Comparison of ENCODE assay signal across 28 mouse cellular contexts in genomic region chr9:118073358-118073757, GRCm38 (mm10). TPM values are rescaled to one million over a fixed set of nuclear protein-coding genes. Genes with fewer than 3 reads are reported as not detected.
DNase-seq lines count a peak whose midpoint lies in the region; ATAC-seq and TF ChIP-seq lines count a peak whose summit lies in the region.
"Had no signal": no experiment of that assay in that cellular context is flagged by ENCODE, and none has a peak within 500 bp of the region (broad histone marks: within the 10 kb centered on the region; RNA-seq: fewer than 3 reads in every experiment).

No protein-coding gene starts in this region.

- no peaks in the 10 kb centered on the region for H3K9me3 ChIP-seq in CH12.LX (replicated peaks; ENCODE audit: low read length)
- no peaks in the 10 kb centered on the region for H3K9me3 ChIP-seq in midbrain, postnatal 0 days (ENCODE audit: low read length)
- no peaks in the 10 kb centered on the region for H3K9me3 ChIP-seq in liver, embryonic 11.5 days (ENCODE audit: control insufficient read depth, low read length)
- H3K9me3 ChIP-seq: embryonic facial prominence, embryonic 10.5 days; embryonic facial prominence, embryonic 13.5 days; forebrain, embryonic 12.5 days; forebrain, embryonic 15.5 days; G1E; heart, embryonic 10.5 days; heart, embryonic 13.5 days had no signal

- H3K36me3 ChIP-seq in CH12.LX (replicated peaks in 1 of 2; ENCODE audit: control insufficient read depth in 1 of 2, insufficient read depth in 1 of 2, low read length in 1 of 2) (peaks cover 9 to 37% of the 10 kb centered on the region in 2 experiments), macrophage (ENCODE audit: inconsistent target) (peaks cover 21% of the 10 kb centered on the region)
- H3K36me3 ChIP-seq in midbrain, postnatal 0 days (ENCODE audit: insufficient read depth, low read length) = no peaks in the 10 kb centered on the region
- H3K36me3 ChIP-seq in liver, embryonic 11.5 days (ENCODE audit: control insufficient read depth, insufficient read depth, low read length) = no peaks in the 10 kb centered on the region

- DNase-seq in 416B (ENCODE audit: low read depth) (peak; percentile 46), CH12.LX (ENCODE audit: extremely low read depth) (peak; percentile 13)
- no peak for DNase-seq in right cerebral cortex, adult 2 months (ENCODE audit: low spot score in 2 of 2)
- DNase-seq in midbrain, postnatal 0 days (ENCODE audit: low spot score) = no peak
- no peak for DNase-seq in liver, embryonic 11.5 days (ENCODE audit: low spot score)
- DNase-seq: adrenal gland, postnatal 10 days; adrenal gland, postnatal 36 days; cerebellum, adult 11 months; cerebellum, adult 2 months; cerebellum, adult 9-11 months; cerebellum, postnatal 36 days; embryo, embryonic 11 days; gastrocnemius, postnatal 25 days; heart, adult 2 months; heart, postnatal 14 days; heart, postnatal 4 days had no signal

- no peak overlapping the region for H3K4me2 ChIP-seq in CH12.LX (ENCODE audit: insufficient read depth, low read depth, poor library complexity, severe bottlenecking)
- H3K4me2 ChIP-seq in midbrain, postnatal 0 days (ENCODE audit: low read depth, low read length, poor library complexity, severe bottlenecking) = no peak overlapping the region
- H3K4me2 ChIP-seq in liver, embryonic 11.5 days = no peak overlapping the region
- H3K4me2 ChIP-seq: embryonic facial prominence, embryonic 13.5 days; forebrain, embryonic 12.5 days; forebrain, embryonic 15.5 days; heart, embryonic 13.5 days; hindbrain, embryonic 14.5 days had no signal

- no peak for TF ChIP-seq RAD21 in CH12.LX (IDR thresholded peaks at IDR 0.05; ENCODE audit: low read depth, low read length)

- 73% methylated on average over 3 of the region's 3 CpGs for WGBS in macrophage (ENCODE audit: missing documents)
- 99% methylated on average over 3 of the region's 3 CpGs for WGBS in midbrain, postnatal 0 days
- 87% methylated on average over 3 of the region's 3 CpGs for WGBS in liver, embryonic 11.5 days

- H3K27ac ChIP-seq in CH12.LX (ENCODE audit: insufficient read depth, low read depth) (no peak overlapping the region), macrophage (peak overlapping the region; percentile 17; the same call in 1 of the 2 replicates)
- no peak overlapping the region for H3K27ac ChIP-seq in midbrain, postnatal 0 days (ENCODE audit: low read depth, low read length)
- H3K27ac ChIP-seq in liver, embryonic 11.5 days (ENCODE audit: low read depth, low read length) = no peak overlapping the region
- H3K27ac ChIP-seq: embryonic facial prominence, embryonic 10.5 days; embryonic facial prominence, embryonic 13.5 days; forebrain, embryonic 12.5 days; forebrain, embryonic 15.5 days; heart, adult 2 months; heart, embryonic 10.5 days; heart, embryonic 13.5 days; hindbrain, embryonic 14.5 days; hindbrain, postnatal 0 days had no signal

- H3K4me1 ChIP-seq in CH12.LX (ENCODE audit: control insufficient read depth in 1 of 2, insufficient read depth in 2 of 2) = peaks cover 0 to 12% of the 10 kb centered on the region in 2 experiments; a peak in 1 of 4 replicates
- H3K4me1 ChIP-seq in midbrain, postnatal 0 days (ENCODE audit: insufficient read depth, low read length) = no peaks in the 10 kb centered on the region
- peaks cover 11% of the 10 kb centered on the region for H3K4me1 ChIP-seq in liver, embryonic 11.5 days (replicated peaks; ENCODE audit: control insufficient read depth, insufficient read depth, low read length)
- H3K4me1 ChIP-seq: embryonic facial prominence, embryonic 10.5 days; embryonic facial prominence, embryonic 13.5 days; forebrain, embryonic 12.5 days; heart, embryonic 13.5 days had no signal

- no peak for TF ChIP-seq CTCF in CH12.LX (conservative IDR thresholded peaks at IDR 0.05 in 1 of 2, IDR thresholded peaks at IDR 0.05 in 1 of 2; ENCODE audit: low read depth in 2 of 2, low read length in 2 of 2)
- TF ChIP-seq CTCF in midbrain, postnatal 0 days (IDR thresholded peaks at IDR 0.05) = no peak

- H3K4me3 ChIP-seq in CH12.LX (replicated peaks in 1 of 3; ENCODE audit: low read depth in 2 of 3, low read length in 2 of 3, poor library complexity in 1 of 3) (no peak overlapping the region), macrophage (ENCODE audit: inconsistent target) (no peak overlapping the region)
- no peak overlapping the region for H3K4me3 ChIP-seq in midbrain, postnatal 0 days (ENCODE audit: low read depth, low read length)
- no peak overlapping the region for H3K4me3 ChIP-seq in liver, embryonic 11.5 days (ENCODE audit: low read depth, low read length)
- H3K4me3 ChIP-seq: embryonic facial prominence, embryonic 10.5 days; embryonic facial prominence, embryonic 13.5 days; erythroblast, embryonic 14.5 days; forebrain, embryonic 12.5 days; forebrain, embryonic 15.5 days; heart, adult 2 months; heart, embryonic 10.5 days; heart, embryonic 13.5 days had no signal

- ATAC-seq in midbrain, postnatal 0 days (ENCODE audit: low FRiP score) = no peak
- no peak for ATAC-seq in liver, embryonic 11.5 days (replicated peaks; ENCODE audit: low FRiP score)
- ATAC-seq: forebrain, embryonic 15.5 days; hindbrain, postnatal 0 days; Patski had no signal

- no peak overlapping the region for H3K9ac ChIP-seq in CH12.LX (ENCODE audit: insufficient read depth, low read depth)
- H3K9ac ChIP-seq in midbrain, postnatal 0 days (replicated peaks; ENCODE audit: low read length, poor library complexity, severe bottlenecking) = no peak overlapping the region
- no peak overlapping the region for H3K9ac ChIP-seq in liver, embryonic 11.5 days (ENCODE audit: low read depth, low read length)
- H3K9ac ChIP-seq: embryonic facial prominence, embryonic 13.5 days; forebrain, embryonic 12.5 days; forebrain, embryonic 15.5 days; heart, embryonic 13.5 days; hindbrain, embryonic 14.5 days had no signal

- no peak for TF ChIP-seq EP300 in CH12.LX (IDR thresholded peaks at IDR 0.05; ENCODE audit: low read length)

- dilution Hi-C loops in CH12.LX (cut with MboI; ENCODE audit: extremely low pct_ligation_motif_present, extremely low pct_unique_long_range_greater_than_20kb, low sequenced_read_pairs) = no loop called here

- TF ChIP-seq POLR2A in CH12.LX (IDR thresholded peaks at IDR 0.05; ENCODE audit: low read depth, low read length) = no peak

- H3K79me2 ChIP-seq in CH12.LX (replicated peaks; ENCODE audit: control insufficient read depth, extremely low read depth, insufficient read depth, poor library complexity, severe bottlenecking) (no peaks in the 10 kb centered on the region), macrophage (ENCODE audit: inconsistent target) (no peaks in the 10 kb centered on the region)

- in situ Hi-C loops in CH12.LX (cut with MboI; ENCODE audit: low pct_ligation_motif_present, low pct_unique_long_range_greater_than_20kb, low sequenced_read_pairs) = loop anchor here (25.0 kb wide), 1 partner anchor 414 kb away; the partner anchor contains the start of gene Eomes

- H3K27me3 ChIP-seq in CH12.LX (replicated peaks) = no peaks in the 10 kb centered on the region
- H3K27me3 ChIP-seq in midbrain, postnatal 0 days (ENCODE audit: insufficient read depth, low read length) = no peaks in the 10 kb centered on the region
- no peaks in the 10 kb centered on the region for H3K27me3 ChIP-seq in liver, embryonic 11.5 days (replicated peaks; ENCODE audit: control insufficient read depth, insufficient read depth, low read length)
- H3K27me3 ChIP-seq: embryonic facial prominence, embryonic 13.5 days; forebrain, embryonic 12.5 days; forebrain, embryonic 15.5 days; heart, embryonic 13.5 days; Patski had no signal

TF ChIP-seq in CH12.LX, 34 proteins besides CTCF, POLR2A, EP300 and RAD21:
- no peak for TF ChIP-seq MYC (IDR thresholded peaks at IDR 0.05; ENCODE audit: low read depth, low read length)
- TF ChIP-seq USF1 (IDR thresholded peaks at IDR 0.05; ENCODE audit: low read depth, low read length) = no peak
- no peak for TF ChIP-seq NRF1 (IDR thresholded peaks at IDR 0.05; ENCODE audit: low read depth, low read length)
- peak; percentile 68 for TF ChIP-seq MEF2A (IDR thresholded peaks at IDR 0.05; ENCODE audit: borderline replicate concordance, low read depth, low read length)
- no peak for TF ChIP-seq RCOR1 (conservative IDR thresholded peaks at IDR 0.05; ENCODE audit: low read depth, low read length)
- TF ChIP-seq ETS1 (conservative IDR thresholded peaks at IDR 0.05; ENCODE audit: low read depth, low read length) = peak; percentile 57
- peak; percentile 33; the same call in 1 of the 2 replicates for TF ChIP-seq JUN (IDR thresholded peaks at IDR 0.05; ENCODE audit: insufficient read depth, low read depth, low read length)

RNA-seq across cellular contexts. Expression of gene Azi2, which starts 33.1 kb away (rescaled TPM):
- total RNA-seq in CH12.LX (2012; rRNA removed) = 25.4 and 29.5 TPM in 2 replicates
- total RNA-seq in CH12.LX (2014; rRNA removed) = 52.6 and 60.6 TPM in 2 replicates
- 32.4 and 32.6 TPM in 2 replicates for polyA plus RNA-seq in CH12.LX (2012; ENCODE audit: insufficient read length, low read depth)
- 100 to 1,000 TPM; 156 to 535 (median 295) TPM for total RNA-seq in macrophage (2018; cell fraction: chromatin; rRNA removed)
- total RNA-seq in macrophage (2018; cell fraction: cytosol; rRNA removed) = 100 to 1,000 TPM in 3 of 26 experiments, 10 to 100 TPM in 23; 43.4 to 109 (median 82.0) TPM
- 100 to 1,000 TPM; 100 to 433 (median 210) TPM for total RNA-seq in macrophage (2018; cell fraction: nucleus; rRNA removed)
- polyA plus RNA-seq in macrophage (2018) = 37.5 to 52.3 TPM (median 42.4 TPM) in 3 replicates
- total RNA-seq in midbrain, postnatal 0 days (2014; rRNA removed) = 64.1 and 83.1 TPM in 2 replicates
- 53.6 and 64.5 TPM in 2 replicates for polyA plus RNA-seq in midbrain, postnatal 0 days (2015; fragmentation: Nextera tagmentation; extraction: Ambion mirVana)
- 75.1 and 78.7 TPM in 2 replicates for polyA plus RNA-seq in liver, embryonic 11.5 days (2014; fragmentation: Nextera tagmentation; extraction: Ambion mirVana)

Comparison
In these comparisons a context has a peak if more than half of its experiments do, and no peak if none do; other contexts are left out.
1. DNase-seq: peak in 416B (single experiment) and CH12.LX (single experiment); none in right cerebral cortex, adult 2 months (0 of 2), midbrain, postnatal 0 days (single experiment) and liver, embryonic 11.5 days (single experiment).